Mouse (Mus musculus) urinary bladder, adult 2 months (tissue): Measurements from ENCODE around the gene Rnf186. TPM values are rescaled to one million over a fixed set of nuclear protein-coding genes. Genes with fewer than 3 reads are reported as not detected.
"Not testable (repeated sequence)": the region's sequence is repeated elsewhere in the genome, so short reads cannot be mapped to it uniquely, and the experiment has no call there.

ENCODE experiments used
- DNase-seq: peaks from one replicate; pipeline ENCODE4 v3.0.0; 2022; ENCODE audit warnings: low spot score
- polyA plus RNA-seq: library from polyadenylated mRNA; depleted of rRNA; stranded (reverse); fragments of >200 nt; gene quantifications from 2 replicates; pipeline ENCODE4 v1.2.3, GENCODE M21; 2012

Gene Rnf186
- polyA plus RNA-seq, 1 experiment = 0.61 TPM

DNA sequence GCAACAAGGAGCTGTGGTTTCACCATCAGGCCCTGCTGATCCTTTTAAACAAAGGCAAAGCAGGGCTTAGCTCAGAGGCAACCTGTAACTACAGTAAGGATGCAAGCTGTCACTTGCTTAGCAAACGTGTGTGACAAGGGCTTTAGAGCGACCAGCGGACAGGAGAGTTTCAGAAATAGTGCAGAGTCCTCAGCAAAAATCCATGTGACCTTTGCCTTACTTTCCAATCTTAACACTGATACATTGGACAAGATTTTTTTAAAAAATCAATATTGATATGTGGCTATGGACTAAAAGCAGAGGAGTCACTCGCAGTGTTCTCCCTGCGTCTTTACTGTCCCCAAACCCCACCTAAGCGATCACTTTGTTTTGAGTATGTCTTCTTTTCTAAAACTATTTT lies 4.5 kb downstream of the Rnf186 start:
- DNase-seq = no peak

- peak; percentile 48 for DNase-seq
Observed at GRCm38 (mm10) chr4:138972139-138972826, 5.4 kb downstream of the Rnf186 start.

DNA sequence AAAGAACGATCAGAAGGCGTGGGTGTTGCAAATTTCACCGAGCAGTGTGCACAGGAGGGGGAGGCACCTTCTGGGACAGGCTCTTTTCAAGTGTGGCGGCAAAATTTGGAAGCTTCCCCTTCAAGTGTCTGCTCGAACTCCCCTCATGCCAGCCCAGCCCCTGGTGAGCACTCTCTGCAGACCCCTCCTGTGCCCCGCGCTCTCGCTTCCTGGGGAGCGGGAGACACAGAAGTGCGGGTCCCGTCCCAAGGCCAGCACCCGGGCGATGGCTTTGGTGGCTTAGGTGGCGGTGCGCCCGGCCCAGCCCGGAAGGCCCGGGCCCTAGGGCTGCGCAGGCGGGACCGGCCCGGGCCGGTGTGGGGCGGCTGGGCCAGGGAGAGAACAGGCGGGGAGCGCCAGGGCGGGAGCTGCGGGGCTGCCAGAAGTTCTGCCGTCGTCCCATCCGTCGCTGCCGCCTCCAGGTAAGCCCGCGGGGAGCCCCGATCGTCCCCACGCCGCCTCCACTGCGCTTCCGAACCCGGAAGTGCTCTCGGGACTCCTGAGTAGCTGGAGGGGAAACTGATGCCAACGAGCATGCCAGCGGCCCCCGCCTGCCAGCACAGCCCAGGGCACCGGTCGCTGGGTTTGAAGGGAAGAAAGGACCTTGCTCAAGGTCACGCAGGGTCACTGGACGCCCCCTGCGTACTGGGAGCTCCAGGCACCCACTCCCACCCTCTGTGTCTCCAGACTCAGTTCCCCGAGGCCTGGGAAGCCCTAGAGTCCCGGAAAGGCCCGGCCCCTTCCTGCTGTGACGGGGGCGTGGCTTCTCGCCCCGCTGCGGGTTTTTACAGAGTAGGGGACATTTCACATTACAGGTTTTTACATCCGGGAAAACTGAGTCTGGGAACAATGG lies 6.2 kb downstream of the Rnf186 start, which contains the start of gene Tmco4:
Tmco4 (plus strand) TSS at position 62 of the 892 bp plus-strand sequence.
- DNase-seq = peak; percentile 68

- DNase-seq = no peak
Observed at GRCm38 (mm10) chr4:138973719-138974115, 6.8 kb downstream of the Rnf186 start.

DNA sequence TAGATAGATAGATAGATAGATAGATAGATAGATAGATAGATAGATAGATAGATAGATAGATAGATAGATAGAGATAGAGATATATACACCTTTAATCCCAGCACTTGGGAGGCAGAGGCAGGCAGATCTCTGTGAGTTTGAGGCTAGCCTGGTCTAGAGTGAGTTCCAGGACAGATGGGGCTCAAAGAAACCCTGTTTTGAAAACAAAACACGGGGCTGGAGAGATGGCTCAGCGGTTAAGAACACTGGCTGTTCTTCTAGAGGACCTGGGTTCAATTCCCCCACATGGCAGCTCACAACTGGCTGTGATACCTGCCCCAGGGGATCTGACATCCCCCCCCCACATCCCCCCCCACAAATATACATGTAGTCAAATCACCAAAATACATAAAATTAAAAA lies 7.6 kb downstream of the Rnf186 start:
- not testable (repeated sequence) for DNase-seq

DNA sequence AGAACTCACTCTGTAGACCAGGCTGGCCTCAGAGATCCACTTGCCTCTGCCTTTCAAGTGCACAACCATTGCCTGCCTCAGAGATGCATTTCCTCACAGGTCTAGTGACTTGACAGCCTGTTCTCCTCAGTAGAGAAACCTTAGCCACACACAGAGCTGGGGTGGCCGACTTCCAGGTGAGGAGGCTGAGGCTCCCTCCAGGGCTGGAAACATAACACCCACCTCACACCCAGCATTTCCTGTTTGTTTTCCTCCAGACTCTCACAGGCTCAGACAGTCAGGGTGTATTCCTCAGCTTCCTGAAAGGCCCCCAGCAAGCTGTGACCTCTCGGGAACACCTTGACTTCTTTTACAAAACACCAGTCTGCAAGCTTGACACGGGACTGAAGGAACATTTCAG lies 8.3 kb downstream of the Rnf186 start:
- DNase-seq = no peak

DNA sequence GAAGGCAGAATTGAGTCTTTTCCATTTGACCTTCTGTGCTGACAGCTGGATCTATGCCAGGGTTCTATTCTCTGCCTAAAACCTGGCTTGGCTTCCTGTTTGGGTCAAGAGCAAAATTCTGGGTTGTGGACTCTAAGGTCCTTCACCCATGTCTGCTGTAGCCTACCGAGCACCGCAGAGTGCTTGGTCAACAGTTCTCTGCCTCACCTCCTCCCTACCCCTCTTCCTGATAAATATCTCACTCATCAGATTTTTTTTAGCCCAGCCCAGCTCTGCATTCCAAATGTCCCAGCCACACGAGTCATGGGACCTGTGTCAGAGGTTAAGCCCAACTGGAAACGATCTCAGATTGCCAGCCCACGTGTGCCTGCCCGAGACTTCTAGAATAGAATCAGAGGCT lies 9.1 kb downstream of the Rnf186 start:
- DNase-seq = no peak

- no peak for DNase-seq
Observed at GRCm38 (mm10) chr4:138980021-138980420, 13.1 kb downstream of the Rnf186 start.

- no peak for DNase-seq
Observed at GRCm38 (mm10) chr4:138980771-138981420, 14.0 kb downstream of the Rnf186 start.

GRCm38 (mm10) chr4:138983422-138983821 lies 16.5 kb downstream of the Rnf186 start:
- no peak for DNase-seq

DNA sequence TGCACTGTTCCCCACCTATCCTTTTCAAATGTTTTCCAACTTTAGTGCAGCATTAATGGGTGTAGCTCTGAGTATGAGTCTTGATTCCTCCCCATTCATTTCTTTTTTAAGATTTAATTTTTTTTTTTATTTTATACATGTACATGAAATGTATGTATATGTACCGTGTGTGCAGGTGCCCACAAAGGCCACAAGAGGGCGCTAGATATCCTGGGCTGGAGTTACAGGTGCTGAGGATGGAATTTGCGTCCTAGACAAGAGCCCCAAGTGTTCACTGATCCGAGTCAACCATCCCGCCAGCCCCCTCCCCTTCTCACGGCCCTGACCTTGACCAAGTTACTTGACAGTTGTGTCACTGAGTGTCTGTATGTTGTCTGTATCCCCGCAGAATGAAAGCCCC lies 17.8 kb downstream of the Rnf186 start:
- DNase-seq = no peak

- DNase-seq = no peak
Observed at GRCm38 (mm10) chr4:138986280-138986679, 19.4 kb downstream of the Rnf186 start.

GRCm38 (mm10) chr4:138994389-138994788 lies 27.5 kb downstream of the Rnf186 start:
- no peak for DNase-seq

- DNase-seq = no peak
Observed at GRCm38 (mm10) chr4:138996410-138996809, 29.5 kb downstream of the Rnf186 start.

GRCm38 (mm10) chr4:138997121-138997520 lies 30.2 kb downstream of the Rnf186 start:
- DNase-seq = no peak

- DNase-seq = no peak
Observed at GRCm38 (mm10) chr4:138998611-138999010, 31.7 kb downstream of the Rnf186 start.

GRCm38 (mm10) chr4:139001026-139001425 lies 34.1 kb downstream of the Rnf186 start:
- DNase-seq = no peak

GRCm38 (mm10) chr4:139001433-139001832 lies 34.5 kb downstream of the Rnf186 start:
- DNase-seq = no peak

DNA sequence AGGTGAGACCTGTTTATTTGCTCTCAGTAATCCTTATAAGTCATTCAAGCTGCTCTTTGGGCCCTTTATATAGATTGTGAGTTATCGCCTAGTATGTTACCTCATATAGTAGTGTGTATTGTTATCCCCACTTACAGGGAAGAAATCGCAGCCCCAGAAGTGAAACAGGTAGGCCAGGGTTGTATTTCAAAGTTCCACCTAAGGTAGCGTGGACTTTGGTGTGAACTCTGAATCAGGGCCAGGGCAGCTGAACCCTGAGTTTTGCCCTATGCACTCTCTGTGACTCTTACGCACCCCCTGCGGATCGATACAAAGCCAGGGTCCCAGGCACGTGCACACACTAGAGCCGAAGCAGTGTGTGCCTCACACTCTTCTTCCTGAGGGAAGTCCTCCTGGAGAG lies 37.2 kb downstream of the Rnf186 start:
- no peak for DNase-seq

- DNase-seq = no peak
Observed at GRCm38 (mm10) chr4:139005214-139005613, 38.3 kb downstream of the Rnf186 start.

GRCm38 (mm10) chr4:139007353-139007752 lies 40.4 kb downstream of the Rnf186 start:
- no peak for DNase-seq

DNA sequence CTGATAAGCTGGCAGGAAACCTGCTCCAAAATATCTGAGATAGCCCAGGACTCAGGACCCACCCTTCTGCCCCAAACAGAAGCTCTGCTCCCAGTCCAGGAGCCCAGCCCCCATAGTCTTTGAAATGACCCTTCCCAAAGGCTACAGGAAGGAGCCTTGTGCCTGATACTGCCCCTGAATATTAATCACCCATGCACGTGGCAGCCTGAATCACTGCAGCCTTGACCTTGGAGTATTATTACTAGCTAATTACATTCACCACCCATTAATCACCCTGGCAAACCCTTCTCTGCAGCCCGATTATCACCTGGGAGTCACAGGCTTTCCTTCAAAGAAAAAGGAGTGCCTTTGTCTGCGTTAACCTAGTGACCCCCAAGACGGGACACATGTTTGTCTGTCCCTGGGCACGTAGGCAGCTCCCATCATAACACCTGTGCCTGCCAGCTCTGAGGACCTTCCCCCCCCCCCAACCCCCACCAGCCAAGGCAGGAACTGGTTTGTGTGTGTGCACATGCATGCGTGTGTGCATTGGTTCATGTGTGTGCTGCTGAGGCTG lies 41.1 kb downstream of the Rnf186 start:
- DNase-seq = no peak
